Mouse (Mus musculus) E14TG2a.4 (cell line): ENCODE measurements at regions not wholly inside any gene's neighbourhood (a gene's known extent, or its start where the extent isn't known, plus 50 kb on each side); places are given as distances from the start of the nearest gene placed in this dataset.

Source experiments
- H3K27me3 ChIP-seq: 2 replicates; pipeline ENCODE4 v1.6.1; 2014; ENCODE audit warnings: low read length, control low read depth; ENCODE audit not compliant: insufficient read depth
- H3K36me3 ChIP-seq: 2 replicates; pipeline ENCODE4 v1.6.1; 2014; ENCODE audit warnings: low read length, control low read depth; ENCODE audit not compliant: insufficient read depth
- H3K4me1 ChIP-seq: replicated peaks from 2 replicates; pipeline ENCODE4 v1.6.1; 2014; ENCODE audit warnings: low read depth, low read length, control low read depth
- H3K4me3 ChIP-seq: replicated peaks from 2 replicates; pipeline ENCODE4 v1.5.1; 2014; ENCODE audit warnings: mild to moderate bottlenecking, low read length
- H3K9me3 ChIP-seq: 2 replicates; pipeline ENCODE4 v1.6.1; 2014; ENCODE audit warnings: low read length, control low read depth
- CTCF ChIP-seq: conservative IDR thresholded peaks from 2 replicates; pipeline ENCODE4 v1.5.1; 2014; ENCODE audit warnings: low read length
- NANOG ChIP-seq: IDR thresholded peaks from 2 replicates; pipeline ENCODE4 v1.6.1; 2014; ENCODE audit warnings: borderline replicate concordance, low read length, mixed read lengths
- POU5F1 ChIP-seq: IDR thresholded peaks from 2 replicates; pipeline ENCODE4 v1.6.1; 2014; ENCODE audit warnings: low read length, borderline replicate concordance

DNA sequence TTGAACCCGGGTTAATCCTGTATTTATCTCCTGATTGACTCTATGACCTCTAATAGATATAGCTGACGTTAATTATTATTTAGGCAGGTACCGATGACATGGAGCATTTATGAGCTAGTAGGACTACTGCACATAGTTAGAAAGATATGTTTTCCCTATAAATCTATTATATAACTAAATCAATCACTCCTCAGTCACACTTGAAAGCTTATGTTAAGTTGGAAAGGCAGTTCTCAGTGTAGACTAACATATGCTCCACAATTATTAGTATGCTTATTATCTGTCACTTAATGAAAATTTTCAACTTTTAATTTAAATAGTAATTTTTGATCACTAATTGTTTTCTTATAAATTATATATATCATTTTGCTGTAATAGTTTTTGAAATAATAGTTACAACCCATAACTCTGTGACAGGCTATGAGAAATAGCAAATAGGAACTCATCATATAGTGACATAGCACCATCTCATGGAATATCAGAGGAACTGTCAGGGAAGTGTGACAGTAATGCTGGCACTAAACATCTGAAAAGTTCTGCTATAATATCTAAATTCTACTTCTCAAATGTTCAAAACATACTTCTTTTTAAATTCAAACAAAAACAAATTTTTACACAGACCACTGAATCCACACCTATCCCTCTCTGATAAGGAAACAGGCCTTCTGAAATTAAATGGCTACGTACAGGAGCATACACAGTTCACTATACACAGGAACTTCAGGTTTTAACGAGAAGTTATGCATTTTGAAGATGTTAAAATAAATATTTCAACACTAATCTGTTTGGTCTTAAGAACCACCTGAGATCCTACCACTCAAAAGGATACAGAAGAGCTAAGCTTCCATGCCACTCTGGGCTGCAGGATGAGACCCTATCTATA lies 75.3 kb upstream of the Map2 start:
- TF ChIP-seq CTCF (0 out of 2 replicates have a peak, but pooled peaks have one; percentile 24), NANOG (no peak)

DNA sequence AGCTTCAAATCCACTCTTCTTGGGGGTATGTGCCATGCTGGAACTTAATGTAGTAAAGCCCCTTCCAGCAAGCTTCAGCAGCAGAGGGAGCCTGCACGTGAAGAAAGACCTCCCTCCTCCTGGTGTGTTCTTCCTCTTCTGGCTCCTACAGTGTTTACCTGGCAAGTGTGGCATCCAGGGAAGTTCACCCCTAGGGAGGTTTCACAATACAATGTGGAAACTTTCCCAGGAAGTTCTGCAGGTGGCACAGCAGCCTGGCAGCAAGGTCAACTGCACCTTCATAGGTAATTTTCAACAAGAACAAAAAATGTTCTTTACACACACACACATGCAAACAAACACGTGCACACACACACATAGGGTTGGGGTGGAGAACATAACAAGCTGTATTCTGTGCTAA lies 73.7 kb upstream of the Map2 start:
- TF ChIP-seq CTCF (no peak), POU5F1 (no peak), NANOG (no peak)

More for the DNA sequence above, 75.3 kb upstream of the Map2 start:
- Histone ChIP-seq H3K9me3 (no peaks in the 10 kb centered on the region), H3K36me3 (no peaks in the 10 kb centered on the region), H3K4me3 (no peak overlapping the region), H3K27me3 (no peaks in the 10 kb centered on the region), H3K4me1 (no peaks in the 10 kb centered on the region)

DNA sequence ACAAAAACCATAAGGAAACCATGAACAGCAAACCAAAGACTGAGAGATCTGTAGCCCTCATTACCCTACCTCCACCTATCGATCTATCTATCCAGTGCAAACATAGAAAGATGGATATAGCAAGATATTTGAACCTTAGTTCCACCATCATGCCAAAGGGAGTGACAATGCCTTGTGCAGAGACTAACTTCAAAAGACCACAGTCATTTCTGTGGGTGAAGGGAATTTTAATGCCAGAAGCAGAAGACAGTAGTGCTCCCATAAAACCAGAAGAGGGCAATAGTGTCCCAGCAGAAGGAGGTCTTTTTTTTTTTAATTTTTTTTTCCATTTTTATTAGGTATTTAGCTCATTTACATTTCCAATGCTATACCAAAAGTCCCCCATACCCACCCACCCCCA lies 70.6 kb upstream of the Map2 start:
- Histone ChIP-seq H3K27me3 (no peaks in the 10 kb centered on the region), H3K9me3 (no peaks in the 10 kb centered on the region), H3K4me3 (no peak overlapping the region), H3K4me1 (no peaks in the 10 kb centered on the region), H3K36me3 (no peaks in the 10 kb centered on the region)
- TF ChIP-seq NANOG, result no peak
- TF ChIP-seq CTCF, result peak; percentile 18; the same call in 1 of the 2 replicates

More for the DNA sequence above, 73.7 kb upstream of the Map2 start:
- no peaks in the 10 kb centered on the region for H3K27me3 ChIP-seq
- H3K36me3 ChIP-seq, result no peaks in the 10 kb centered on the region
- H3K9me3 ChIP-seq, result no peaks in the 10 kb centered on the region
- no peaks in the 10 kb centered on the region for H3K4me1 ChIP-seq
- H3K4me3 ChIP-seq, result no peak overlapping the region

GRCm38 (mm10) chr1:66105206-66105605 lies 69.9 kb upstream of the Map2 start:
- Histone ChIP-seq H3K27me3 (no peaks in the 10 kb centered on the region), H3K4me1 (no peaks in the 10 kb centered on the region), H3K4me3 (no peak overlapping the region), H3K36me3 (no peaks in the 10 kb centered on the region), H3K9me3 (no peaks in the 10 kb centered on the region)
- no peak for TF ChIP-seq NANOG
- TF ChIP-seq CTCF, result no peak
- no peak for TF ChIP-seq POU5F1

DNA sequence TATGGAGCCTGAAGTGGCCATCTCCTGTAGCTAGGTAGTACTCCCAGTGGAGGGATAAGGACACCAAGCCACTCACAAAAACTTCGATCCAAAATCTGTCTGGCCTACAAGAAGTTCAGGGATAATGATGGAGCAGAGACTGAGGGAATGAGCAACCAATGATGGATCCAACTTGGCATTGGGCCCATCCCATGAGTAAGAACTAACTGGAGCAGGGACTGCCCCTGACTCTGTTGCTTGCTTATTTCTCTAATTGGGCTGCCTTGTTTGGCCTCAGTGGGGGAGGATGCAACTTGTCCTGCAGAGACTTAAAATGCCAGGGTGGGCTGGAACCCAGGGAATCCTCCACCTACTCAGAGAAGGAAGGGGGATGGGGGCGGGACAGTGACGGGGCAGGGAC lies 67.0 kb upstream of the Map2 start:
- Histone ChIP-seq H3K4me3 (no peak overlapping the region), H3K36me3 (no peaks in the 10 kb centered on the region), H3K27me3 (no peaks in the 10 kb centered on the region), H3K4me1 (no peaks in the 10 kb centered on the region), H3K9me3 (no peaks in the 10 kb centered on the region)
- no peak for TF ChIP-seq CTCF
- TF ChIP-seq NANOG, result no peak
- no peak for TF ChIP-seq POU5F1

DNA sequence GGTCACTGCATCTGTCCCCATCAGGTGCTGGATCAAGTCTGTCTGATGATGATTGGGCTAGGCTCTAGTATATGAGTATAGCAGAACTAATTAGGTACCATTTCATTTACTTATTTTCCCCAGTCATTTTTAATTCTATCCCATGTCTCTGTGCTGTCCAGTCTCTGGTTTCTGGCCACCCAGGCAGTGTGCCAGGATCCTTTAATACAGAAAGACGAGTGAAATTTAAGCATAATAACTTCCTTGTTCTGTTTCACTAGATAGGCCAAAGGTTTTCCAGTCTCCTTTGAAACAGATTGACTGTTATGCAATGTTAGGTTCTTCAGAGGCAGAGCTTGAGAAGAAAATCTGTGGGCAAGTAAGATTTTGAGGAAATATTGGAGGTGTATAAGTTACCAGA lies 61.2 kb upstream of the Map2 start:
- TF ChIP-seq CTCF, result no peak
- no peak for TF ChIP-seq NANOG
- no peak for TF ChIP-seq POU5F1
- Histone ChIP-seq H3K9me3 (no peaks in the 10 kb centered on the region), H3K36me3 (no peaks in the 10 kb centered on the region), H3K4me1 (no peaks in the 10 kb centered on the region), H3K27me3 (no peaks in the 10 kb centered on the region), H3K4me3 (no peak overlapping the region)

DNA sequence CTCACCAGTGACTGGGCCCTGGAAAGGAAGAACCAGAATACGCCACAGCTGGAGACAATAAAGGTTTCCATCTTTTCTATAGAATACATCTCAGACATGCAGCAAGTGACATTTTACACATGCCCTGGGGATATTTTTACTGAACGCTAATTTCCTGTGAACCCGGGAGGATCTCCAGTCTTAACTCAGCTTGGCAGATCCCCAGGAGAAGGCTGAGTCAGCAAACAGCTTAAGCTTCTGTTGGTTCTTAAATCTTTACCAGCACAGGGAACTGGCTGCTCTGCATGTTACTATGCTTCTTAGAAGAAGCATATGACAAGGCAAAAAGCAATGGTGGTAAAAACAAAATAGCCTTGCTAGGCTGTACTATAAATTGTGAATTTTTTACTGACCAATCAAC lies 59.7 kb upstream of the Map2 start:
- no peak overlapping the region for H3K4me3 ChIP-seq
- no peaks in the 10 kb centered on the region for H3K36me3 ChIP-seq
- H3K4me1 ChIP-seq, result no peaks in the 10 kb centered on the region
- H3K27me3 ChIP-seq, result no peaks in the 10 kb centered on the region
- TF ChIP-seq POU5F1, result no peak
- TF ChIP-seq NANOG, result no peak
- no peak for TF ChIP-seq CTCF
- H3K9me3 ChIP-seq, result no peaks in the 10 kb centered on the region
